Mouse (Mus musculus) megakaryocyte, adult 5-6 weeks (primary cell): ENCODE results near the gene Gng8. TPM values are rescaled to one million over a fixed set of nuclear protein-coding genes. Genes with fewer than 3 reads are reported as not detected.

Experiments
- ATAC-seq: 2 replicates; pipeline ENCODE4 v1.8.0; 2016; ENCODE audit warnings: mild to moderate bottlenecking, inconsistent platforms; ENCODE audit not compliant: poor library complexity, severe bottlenecking
- total RNA-seq, 2 experiments: library from RNA; stranded (forward) in 1 of 2; stranded (reverse) in 1 of 2; fragments of 153-499, 151-499 nt in 1 of 2; fragments of 221-1000, 200-1000 nt in 1 of 2; gene quantifications; 2 replicates each; pipeline versions ENCODE4 v1.2.3 to v1.2.4; 2015 to 2017

Gene Gng8
- total RNA-seq, 2 experiments from 2014 or later: 0.48 TPM; not detected in 1

- no peak for ATAC-seq
These were observed 16.3 kb upstream of the Gng8 start for GRCm38 (mm10) chr7:16875326-16875725.

- ATAC-seq: no peak
These were observed 15.6 kb upstream of the Gng8 start for GRCm38 (mm10) chr7:16876006-16876405.

- no peak for ATAC-seq
These were observed 15.0 kb upstream of the Gng8 start for GRCm38 (mm10) chr7:16876608-16877007.

GRCm38 (mm10) chr7:16877717-16878116 lies 13.9 kb upstream of the Gng8 start:
- no peak for ATAC-seq

- ATAC-seq: no peak
These were observed 11.6 kb upstream of the Gng8 start for GRCm38 (mm10) chr7:16879796-16880547.

- no peak for ATAC-seq
These were observed 11.0 kb upstream of the Gng8 start for GRCm38 (mm10) chr7:16880615-16881014.

DNA sequence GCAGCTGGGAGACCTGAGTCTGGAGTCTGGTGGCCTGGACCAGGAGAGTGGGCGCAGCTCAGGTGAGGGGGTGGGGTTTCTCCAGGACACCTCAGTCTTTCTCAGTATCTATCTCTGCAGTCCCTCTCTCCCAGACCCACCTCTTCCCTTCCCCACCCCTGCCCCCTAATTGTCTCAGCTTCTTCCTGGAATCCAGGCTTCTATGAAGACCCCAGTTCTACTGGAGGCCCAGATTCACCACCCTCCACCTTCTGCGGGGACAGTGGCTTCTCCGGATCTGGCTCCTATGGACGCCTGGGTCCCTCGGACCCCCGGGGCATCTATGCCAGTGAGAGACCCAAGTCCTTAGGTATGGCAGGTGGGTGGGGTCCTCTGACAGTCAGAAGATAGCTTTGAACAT lies 8.4 kb upstream of the Gng8 start:
- no peak for ATAC-seq

GRCm38 (mm10) chr7:16884334-16884733 lies 7.3 kb upstream of the Gng8 start:
- no peak for ATAC-seq

DNA sequence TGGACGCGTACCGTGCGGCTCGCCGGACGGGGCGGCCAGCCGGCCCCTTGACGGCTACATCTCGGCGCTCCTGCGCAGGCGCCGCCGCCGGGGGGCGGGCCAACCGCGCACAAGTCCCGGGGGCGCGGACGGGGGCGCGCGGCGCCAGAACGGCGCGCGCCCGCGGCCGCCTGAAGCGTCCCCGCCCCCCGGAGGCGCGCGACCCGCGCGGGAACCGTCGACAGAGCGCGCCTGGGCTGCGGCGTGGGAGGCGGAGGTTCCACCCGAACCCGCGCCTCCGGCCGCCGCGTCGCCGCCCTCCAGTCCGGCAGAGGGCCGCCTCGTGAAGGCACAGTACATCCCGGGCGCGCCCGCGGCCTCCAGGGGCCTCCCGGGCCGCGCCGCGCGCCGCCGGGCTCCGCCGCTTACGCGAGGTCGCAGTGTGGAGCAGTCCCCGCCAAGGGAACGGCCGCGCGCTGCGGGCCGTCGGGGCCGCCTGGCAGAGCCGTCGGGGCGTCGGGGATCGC lies 6.3 kb upstream of the Gng8 start:
- no peak for ATAC-seq

DNA sequence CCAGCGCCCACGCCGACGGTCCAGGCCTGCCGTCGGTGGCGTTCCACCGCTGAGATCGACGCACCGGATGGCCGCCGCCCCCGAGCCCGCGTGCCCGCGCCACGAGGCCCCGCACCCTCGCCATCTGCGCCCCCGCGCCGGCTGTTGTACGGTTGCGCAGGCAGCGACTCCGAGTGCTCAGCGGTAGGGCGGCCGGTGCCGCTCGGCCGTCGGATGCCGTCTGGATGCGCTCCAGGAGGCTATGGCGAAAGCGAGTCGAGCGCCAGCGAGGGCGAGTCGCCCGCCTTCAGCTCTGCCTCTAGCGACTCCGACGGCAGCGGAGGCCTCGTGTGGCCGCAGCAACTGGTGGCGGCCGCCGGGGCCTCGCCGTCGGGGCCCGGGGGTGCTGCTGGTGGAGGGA lies 5.7 kb upstream of the Gng8 start:
- no peak for ATAC-seq

- ATAC-seq: no peak
These were observed 1.1 kb upstream of the Gng8 start for GRCm38 (mm10) chr7:16890536-16890935.

GRCm38 (mm10) chr7:16890944-16891343 lies 642 bp upstream of the Gng8 start:
- ATAC-seq: no peak

DNA sequence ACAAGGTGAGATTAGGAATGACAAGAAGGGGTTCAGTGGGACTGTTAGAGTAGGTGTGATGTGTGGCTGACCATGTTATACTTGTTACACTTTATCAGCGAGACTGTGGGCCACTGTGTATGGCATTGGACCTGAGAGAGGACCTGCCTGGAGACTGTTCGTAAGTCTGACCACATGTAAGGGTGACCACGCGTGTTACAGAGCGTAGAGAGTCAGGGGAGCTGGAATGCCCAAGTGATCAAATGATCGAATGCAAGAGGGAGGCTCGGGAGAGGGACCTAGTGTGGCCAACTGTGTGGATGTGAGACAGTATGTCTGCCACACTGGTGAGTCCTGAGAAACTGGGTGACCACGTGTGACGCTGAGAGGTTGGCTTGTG lies 755 bp downstream of the Gng8 start:
- no peak for ATAC-seq

DNA sequence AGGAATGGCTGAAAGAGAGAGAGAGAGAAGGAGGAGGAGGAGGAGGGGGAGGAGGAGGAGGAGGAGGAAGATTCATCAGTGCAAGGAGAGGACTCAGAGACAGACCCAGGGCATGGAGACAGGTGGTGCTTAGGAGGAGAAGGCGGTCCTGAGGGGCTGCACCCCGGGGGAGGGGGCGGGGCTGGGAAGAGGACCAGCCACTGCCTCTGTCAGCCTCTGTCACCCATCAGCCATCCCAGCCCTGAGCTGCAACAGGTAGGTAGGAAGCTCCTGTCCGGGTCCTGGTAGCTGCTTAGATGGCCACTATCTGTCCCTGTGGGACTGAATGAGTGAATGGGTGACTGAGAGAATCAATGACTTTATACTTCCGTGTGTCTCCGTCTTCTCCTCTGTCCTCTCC lies 2.0 kb downstream of the Gng8 start:
- ATAC-seq: no peak

DNA sequence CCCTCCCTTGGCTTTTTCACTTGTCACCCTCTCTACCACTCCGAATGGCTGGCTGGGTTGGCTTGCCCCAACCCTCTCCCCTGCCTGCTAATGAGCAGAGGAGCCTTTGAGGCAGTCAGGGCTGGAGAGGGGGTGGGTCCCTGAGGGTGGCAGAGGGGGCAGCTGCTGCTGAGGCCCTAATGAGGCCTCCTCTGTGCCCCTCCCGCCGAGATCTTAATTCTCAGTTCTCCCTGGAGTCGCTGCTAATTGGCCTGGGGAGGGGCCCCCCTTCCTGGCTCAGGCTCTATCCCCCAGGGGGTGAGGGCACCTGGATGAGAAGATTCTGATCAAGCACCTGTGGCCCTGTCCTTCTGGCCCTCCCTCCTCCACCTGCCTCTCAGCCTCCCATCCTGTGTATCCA lies 2.7 kb downstream of the Gng8 start:
- ATAC-seq: no peak

DNA sequence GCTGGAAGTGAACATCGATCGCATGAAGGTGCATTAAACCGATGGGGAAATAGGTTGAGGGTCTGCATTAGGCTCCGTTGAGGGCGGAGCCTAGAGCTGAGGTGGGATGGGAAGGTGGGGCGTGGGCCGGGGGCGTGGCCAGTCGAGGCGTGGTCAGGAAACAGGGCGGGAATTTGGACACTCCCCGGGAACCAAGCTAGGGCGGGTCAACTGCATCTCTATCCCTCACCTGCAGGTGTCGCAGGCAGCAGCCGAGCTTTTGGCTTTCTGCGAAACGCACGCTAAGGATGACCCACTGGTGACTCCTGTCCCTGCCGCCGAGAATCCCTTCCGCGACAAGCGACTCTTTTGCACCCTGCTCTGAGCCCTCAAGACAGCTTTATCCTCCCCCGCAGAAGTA lies 3.4 kb downstream of the Gng8 start:
- peak; percentile 84 for ATAC-seq

- ATAC-seq: no peak
These were observed 3.9 kb downstream of the Gng8 start for GRCm38 (mm10) chr7:16895511-16895910.

DNA sequence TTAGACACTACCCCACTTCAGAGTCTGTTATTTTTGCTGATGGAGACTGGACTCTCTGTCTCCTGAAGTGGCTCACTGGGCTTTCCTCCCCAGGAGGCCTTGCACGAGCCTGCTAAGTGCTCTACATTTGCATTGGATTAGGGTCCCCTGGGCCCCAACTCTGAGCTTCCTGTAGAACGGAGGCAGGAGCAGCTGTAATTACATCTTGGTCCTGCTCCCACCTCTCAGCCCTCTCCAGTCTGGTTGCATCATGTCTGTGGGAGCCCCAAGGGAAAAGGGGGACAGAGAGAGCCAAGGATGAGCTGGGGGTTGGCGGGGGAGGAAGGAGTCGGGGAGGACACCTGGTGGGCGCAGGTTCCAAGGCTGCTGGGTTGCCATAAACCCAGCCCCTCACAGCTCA lies 8.9 kb downstream of the Gng8 start:
- no peak for ATAC-seq

GRCm38 (mm10) chr7:16903439-16903955 lies 11.9 kb downstream of the Gng8 start:
- ATAC-seq: peak; percentile 7; the same call in 1 of the 2 replicates

- no peak for ATAC-seq
These were observed 12.6 kb downstream of the Gng8 start for GRCm38 (mm10) chr7:16904120-16904675.

- ATAC-seq: no peak
These were observed 14.0 kb downstream of the Gng8 start for GRCm38 (mm10) chr7:16905491-16906021.

DNA sequence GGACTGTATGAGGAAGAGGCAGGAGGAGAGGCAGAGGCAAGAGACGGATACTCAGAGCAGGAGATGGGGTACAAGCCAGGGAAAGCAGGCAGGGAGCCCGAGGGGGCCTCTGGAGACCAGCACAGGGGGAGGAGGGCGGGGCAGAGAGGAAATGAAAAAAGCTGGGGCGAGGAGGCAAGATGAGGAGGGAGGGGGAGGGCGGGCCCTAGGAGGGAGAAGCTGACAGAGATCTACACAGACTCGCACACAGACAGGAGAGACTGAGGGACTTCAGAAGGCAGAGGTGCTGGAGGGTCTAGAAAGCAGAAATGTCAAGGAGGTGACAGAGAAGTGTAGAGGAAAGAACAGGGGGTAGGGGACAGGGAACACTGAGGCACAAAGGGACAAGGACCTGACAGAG lies 14.7 kb downstream of the Gng8 start, which contains the start of gene Ptgir:
Gene Ptgir, plus strand, starts transcription at position 210 of the 400 bp plus-strand sequence.
- peak; percentile 22; the same call in 1 of the 2 replicates for ATAC-seq
